Mouse (Mus musculus): ENCODE measurements around the gene Zbtb38. TPM values are rescaled to one million over a fixed set of nuclear protein-coding genes. Genes with fewer than 3 reads are reported as not detected.

Gene Zbtb38
- polyA plus RNA-seq, 1 experiment from 2014 or later: 20.5 TPM

DNA sequence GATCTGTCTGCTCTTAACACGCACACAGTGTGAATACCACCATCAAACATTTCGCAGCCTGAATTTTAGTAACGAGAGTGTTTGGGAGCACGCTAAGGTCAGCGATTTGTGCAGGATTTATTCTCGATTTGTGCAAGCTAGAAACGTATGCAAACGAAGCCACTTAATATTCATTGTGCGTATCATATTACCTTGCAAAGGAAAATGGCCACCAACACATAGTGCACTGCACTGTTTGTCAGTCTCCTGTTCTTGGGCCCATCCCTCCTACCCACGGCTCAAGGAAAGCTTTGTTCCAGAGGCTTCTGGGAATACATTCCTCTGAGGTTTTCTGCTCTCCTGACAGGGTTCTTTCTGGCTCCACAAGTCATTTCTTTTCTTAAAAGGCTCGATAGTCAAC is 37.5 kb downstream of the Zbtb38 start:
- H3K27me3 ChIP-seq (ENCODE audit: control insufficient read depth, insufficient read depth, low read length): no peaks in the 10 kb centered on the region

DNA sequence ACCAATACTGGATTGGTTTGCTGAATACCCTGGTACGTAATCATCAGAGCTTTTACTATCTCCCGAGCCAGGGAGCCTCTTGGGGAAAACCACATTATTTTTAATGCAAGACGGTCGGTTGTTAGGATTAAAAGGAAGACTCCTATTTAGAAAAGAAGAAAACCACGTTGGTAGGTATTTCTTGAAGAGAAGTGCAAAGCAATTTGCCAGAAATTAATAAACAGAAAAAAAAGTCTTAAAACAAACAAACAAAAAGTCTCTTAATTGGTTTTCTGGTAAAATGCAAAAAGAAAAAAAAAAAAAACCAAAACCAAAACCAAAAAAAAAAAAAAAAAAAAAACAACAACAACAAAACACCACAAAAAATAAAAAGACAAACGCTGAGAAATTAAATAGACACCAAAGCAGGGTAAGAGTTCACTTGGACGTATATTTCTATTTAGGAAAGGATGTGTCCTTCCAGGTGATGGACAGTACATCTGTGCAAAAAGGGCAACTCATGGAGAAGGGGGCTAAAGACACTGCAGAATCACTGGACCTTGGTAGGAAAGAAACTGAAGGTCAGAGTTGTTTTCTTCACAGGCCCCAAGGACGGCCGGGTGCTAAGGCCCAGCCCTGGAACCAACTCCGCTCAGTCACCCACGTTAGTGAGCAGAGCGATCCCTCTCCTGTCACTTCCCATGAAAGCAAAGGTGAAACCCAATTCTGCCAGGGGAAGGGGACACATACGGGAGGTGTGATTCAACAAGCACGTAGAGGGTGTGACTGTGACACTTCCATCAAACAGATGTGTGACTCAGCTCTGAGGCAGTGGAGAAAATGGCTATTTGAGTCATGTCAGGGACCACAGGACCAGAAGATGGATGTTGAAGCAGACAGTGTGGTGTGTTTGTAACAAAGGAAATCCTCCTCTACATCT is 38.9 kb downstream of the Zbtb38 start:
- ATAC-seq (ENCODE audit: low FRiP score, low TSS enrichment): no peak

More for the DNA sequence above, 37.5 kb downstream of the Zbtb38 start:
- 76% methylated on average over 11 of the region's 11 CpGs for WGBS
- Histone ChIP-seq H3K36me3 (ENCODE audit: control insufficient read depth, insufficient read depth, low read length) (peaks cover 2% of the 10 kb centered on the region; the same call in 1 of the 2 replicates), H3K4me1 (ENCODE audit: control insufficient read depth, insufficient read depth, low read length) (peaks cover 31% of the 10 kb centered on the region), H3K9me3 (ENCODE audit: control insufficient read depth, low read length) (no peaks in the 10 kb centered on the region), H3K27ac (ENCODE audit: low read depth, low read length) (no peak overlapping the region), H3K4me2 (replicated peaks; ENCODE audit: low read depth, low read length) (no peak overlapping the region), H3K9ac (ENCODE audit: low read depth, low read length) (no peak overlapping the region), H3K4me3 (ENCODE audit: low read length) (no peak overlapping the region)
- no peak for ATAC-seq (ENCODE audit: low FRiP score, low TSS enrichment)

GRCm38 (mm10) chr9:96712758-96713471 is 39.7 kb downstream of the Zbtb38 start:
- H3K9me3 ChIP-seq (ENCODE audit: control insufficient read depth, low read length): no peaks in the 10 kb centered on the region
- WGBS: 81% methylated on average over 14 of the region's 14 CpGs
- ATAC-seq (ENCODE audit: low FRiP score, low TSS enrichment): no peak
- H3K27me3 ChIP-seq (ENCODE audit: control insufficient read depth, insufficient read depth, low read length): no peaks in the 10 kb centered on the region
- H3K4me3 ChIP-seq (ENCODE audit: low read length): no peak overlapping the region
- no peak overlapping the region for H3K27ac ChIP-seq (ENCODE audit: low read depth, low read length)
- peaks cover 2% of the 10 kb centered on the region; the same call in 1 of the 2 replicates for H3K36me3 ChIP-seq (ENCODE audit: control insufficient read depth, insufficient read depth, low read length)
- H3K9ac ChIP-seq (ENCODE audit: low read depth, low read length): no peak overlapping the region; the same call in 1 of the 2 replicates
- no peak overlapping the region for H3K4me2 ChIP-seq (replicated peaks; ENCODE audit: low read depth, low read length)
- peaks cover 21% of the 10 kb centered on the region for H3K4me1 ChIP-seq (ENCODE audit: control insufficient read depth, insufficient read depth, low read length)

More for the DNA sequence above, 38.9 kb downstream of the Zbtb38 start:
- H3K4me3 ChIP-seq (ENCODE audit: low read length): no peak overlapping the region
- H3K9me3 ChIP-seq (ENCODE audit: control insufficient read depth, low read length): no peaks in the 10 kb centered on the region
- H3K4me2 ChIP-seq (replicated peaks; ENCODE audit: low read depth, low read length): no peak overlapping the region
- 61% methylated on average over 14 of the region's 14 CpGs for WGBS
- peaks cover 2% of the 10 kb centered on the region; the same call in 1 of the 2 replicates for H3K36me3 ChIP-seq (ENCODE audit: control insufficient read depth, insufficient read depth, low read length)
- no peaks in the 10 kb centered on the region for H3K27me3 ChIP-seq (ENCODE audit: control insufficient read depth, insufficient read depth, low read length)
- no peak overlapping the region for H3K27ac ChIP-seq (ENCODE audit: low read depth, low read length)
- peak overlapping the region; percentile 18 for H3K9ac ChIP-seq (ENCODE audit: low read depth, low read length)
- H3K4me1 ChIP-seq (ENCODE audit: control insufficient read depth, insufficient read depth, low read length): peaks cover 28% of the 10 kb centered on the region

GRCm38 (mm10) chr9:96712045-96712444 is 40.6 kb downstream of the Zbtb38 start:
- no peak overlapping the region for H3K4me3 ChIP-seq (ENCODE audit: low read length)
- H3K9ac ChIP-seq (ENCODE audit: low read depth, low read length): no peak overlapping the region
- H3K27me3 ChIP-seq (ENCODE audit: control insufficient read depth, insufficient read depth, low read length): no peaks in the 10 kb centered on the region
- WGBS: 95% methylated on average over 12 of the region's 12 CpGs
- H3K4me1 ChIP-seq (ENCODE audit: control insufficient read depth, insufficient read depth, low read length): peaks cover 21% of the 10 kb centered on the region
- no peak overlapping the region for H3K27ac ChIP-seq (ENCODE audit: low read depth, low read length)
- H3K9me3 ChIP-seq (ENCODE audit: control insufficient read depth, low read length): no peaks in the 10 kb centered on the region
- no peak for ATAC-seq (ENCODE audit: low FRiP score, low TSS enrichment)
- H3K36me3 ChIP-seq (ENCODE audit: control insufficient read depth, insufficient read depth, low read length): peaks cover 2% of the 10 kb centered on the region; the same call in 1 of the 2 replicates
- no peak overlapping the region for H3K4me2 ChIP-seq (replicated peaks; ENCODE audit: low read depth, low read length)

- Histone ChIP-seq H3K27me3 (ENCODE audit: control insufficient read depth, insufficient read depth, low read length) (no peaks in the 10 kb centered on the region), H3K9ac (ENCODE audit: low read depth, low read length) (no peak overlapping the region), H3K36me3 (ENCODE audit: control insufficient read depth, insufficient read depth, low read length) (peaks cover 2% of the 10 kb centered on the region; the same call in 1 of the 2 replicates), H3K27ac (ENCODE audit: low read depth, low read length) (no peak overlapping the region), H3K4me1 (ENCODE audit: control insufficient read depth, insufficient read depth, low read length) (peaks cover 13% of the 10 kb centered on the region), H3K9me3 (ENCODE audit: control insufficient read depth, low read length) (no peaks in the 10 kb centered on the region), H3K4me2 (replicated peaks; ENCODE audit: low read depth, low read length) (no peak overlapping the region), H3K4me3 (ENCODE audit: low read length) (no peak overlapping the region)
- no peak for ATAC-seq (ENCODE audit: low FRiP score, low TSS enrichment)
- 90% methylated on average over 15 of the region's 15 CpGs for WGBS
Observed at GRCm38 (mm10) chr9:96710241-96710946, 42.2 kb downstream of the Zbtb38 start.

- WGBS: 92% methylated on average over 9 of the region's 9 CpGs
Observed at GRCm38 (mm10) chr9:96708905-96709304, 43.7 kb downstream of the Zbtb38 start.

DNA sequence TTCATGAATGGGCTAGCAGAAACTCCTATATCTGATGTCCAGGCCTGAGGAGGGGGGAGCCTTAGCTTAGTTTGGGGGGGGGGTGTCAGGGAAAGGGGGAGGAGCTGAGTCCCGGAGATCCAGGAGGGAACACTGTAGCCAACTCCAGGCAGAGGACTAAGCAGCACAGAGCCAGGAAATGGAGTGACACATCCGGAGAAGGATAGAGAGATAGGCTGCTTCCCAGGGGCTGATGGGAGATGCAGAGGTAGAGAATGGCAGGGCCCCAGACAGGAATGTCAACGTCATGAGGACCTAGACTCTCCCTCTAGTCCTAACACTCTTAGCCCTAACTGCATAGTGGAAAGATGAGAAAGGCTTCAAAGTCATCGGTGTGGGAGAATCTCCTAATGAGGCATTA is 44.7 kb downstream of the Zbtb38 start:
- WGBS: 75% methylated on average over 4 of the region's 4 CpGs
- no peak overlapping the region for H3K27ac ChIP-seq (ENCODE audit: low read depth, low read length)
- no peaks in the 10 kb centered on the region for H3K27me3 ChIP-seq (ENCODE audit: control insufficient read depth, insufficient read depth, low read length)
- H3K4me2 ChIP-seq (replicated peaks; ENCODE audit: low read depth, low read length): no peak overlapping the region
- no peaks in the 10 kb centered on the region for H3K9me3 ChIP-seq (ENCODE audit: control insufficient read depth, low read length)
- H3K4me1 ChIP-seq (ENCODE audit: control insufficient read depth, insufficient read depth, low read length): peaks cover 8% of the 10 kb centered on the region
- no peak overlapping the region for H3K4me3 ChIP-seq (ENCODE audit: low read length)
- no peak overlapping the region for H3K9ac ChIP-seq (ENCODE audit: low read depth, low read length)
- no peaks in the 10 kb centered on the region for H3K36me3 ChIP-seq (ENCODE audit: control insufficient read depth, insufficient read depth, low read length)
- ATAC-seq (ENCODE audit: low FRiP score, low TSS enrichment): no peak

More at GRCm38 (mm10) chr9:96708905-96709304, 43.7 kb downstream of the Zbtb38 start:
- Histone ChIP-seq H3K9ac (ENCODE audit: low read depth, low read length) (no peak overlapping the region), H3K4me2 (replicated peaks; ENCODE audit: low read depth, low read length) (no peak overlapping the region), H3K27ac (ENCODE audit: low read depth, low read length) (no peak overlapping the region), H3K36me3 (ENCODE audit: control insufficient read depth, insufficient read depth, low read length) (no peaks in the 10 kb centered on the region), H3K4me1 (ENCODE audit: control insufficient read depth, insufficient read depth, low read length) (peaks cover 10% of the 10 kb centered on the region), H3K4me3 (ENCODE audit: low read length) (no peak overlapping the region), H3K9me3 (ENCODE audit: control insufficient read depth, low read length) (no peaks in the 10 kb centered on the region), H3K27me3 (ENCODE audit: control insufficient read depth, insufficient read depth, low read length) (no peaks in the 10 kb centered on the region)
- no peak for ATAC-seq (ENCODE audit: low FRiP score, low TSS enrichment)

- WGBS: 16% methylated on average over 11 of the region's 11 CpGs
- no peaks in the 10 kb centered on the region for H3K27me3 ChIP-seq (ENCODE audit: control insufficient read depth, insufficient read depth, low read length)
- H3K4me1 ChIP-seq (ENCODE audit: control insufficient read depth, insufficient read depth, low read length): peaks cover 8% of the 10 kb centered on the region
- H3K9me3 ChIP-seq (ENCODE audit: control insufficient read depth, low read length): no peaks in the 10 kb centered on the region
- peak overlapping the region; percentile 84 for H3K27ac ChIP-seq (ENCODE audit: low read depth, low read length)
- H3K36me3 ChIP-seq (ENCODE audit: control insufficient read depth, insufficient read depth, low read length): no peaks in the 10 kb centered on the region
- H3K4me2 ChIP-seq (replicated peaks; ENCODE audit: low read depth, low read length): peak overlapping the region; percentile 24; the same call in 1 of the 2 replicates
- no peak overlapping the region for H3K9ac ChIP-seq (ENCODE audit: low read depth, low read length)
- peak; percentile 96 for ATAC-seq (ENCODE audit: low FRiP score, low TSS enrichment)
- H3K4me3 ChIP-seq (ENCODE audit: low read length): no peak overlapping the region
Observed at GRCm38 (mm10) chr9:96705576-96706285, 46.9 kb downstream of the Zbtb38 start.
